Mouse (Mus musculus) lung, postnatal 14 days (tissue): Measurements from ENCODE around the gene Epn3.

ENCODE experiments used
- DNase-seq: peaks from one replicate; pipeline ENCODE4 v3.0.0; 2021

The Epn3 gene

DNA sequence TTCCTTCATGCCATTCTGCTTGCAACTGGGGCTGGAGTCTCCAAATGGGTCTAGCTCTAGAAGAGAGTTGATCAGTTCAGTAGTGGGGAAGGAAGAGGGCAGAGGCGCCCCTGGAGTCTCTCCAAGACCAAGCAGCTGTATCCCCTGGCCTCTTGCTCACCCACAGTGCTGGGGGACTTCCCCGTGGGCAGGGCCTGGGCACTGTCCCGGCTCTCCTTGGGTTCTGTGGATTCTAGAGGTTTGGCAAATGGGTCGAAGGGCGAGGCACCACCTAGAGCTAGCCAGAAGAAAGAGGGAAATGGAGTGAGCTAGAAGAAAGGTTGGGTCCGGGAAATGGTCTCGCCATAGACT lies 8.1 kb downstream of the Epn3 start:
- DNase-seq, result no peak

DNA sequence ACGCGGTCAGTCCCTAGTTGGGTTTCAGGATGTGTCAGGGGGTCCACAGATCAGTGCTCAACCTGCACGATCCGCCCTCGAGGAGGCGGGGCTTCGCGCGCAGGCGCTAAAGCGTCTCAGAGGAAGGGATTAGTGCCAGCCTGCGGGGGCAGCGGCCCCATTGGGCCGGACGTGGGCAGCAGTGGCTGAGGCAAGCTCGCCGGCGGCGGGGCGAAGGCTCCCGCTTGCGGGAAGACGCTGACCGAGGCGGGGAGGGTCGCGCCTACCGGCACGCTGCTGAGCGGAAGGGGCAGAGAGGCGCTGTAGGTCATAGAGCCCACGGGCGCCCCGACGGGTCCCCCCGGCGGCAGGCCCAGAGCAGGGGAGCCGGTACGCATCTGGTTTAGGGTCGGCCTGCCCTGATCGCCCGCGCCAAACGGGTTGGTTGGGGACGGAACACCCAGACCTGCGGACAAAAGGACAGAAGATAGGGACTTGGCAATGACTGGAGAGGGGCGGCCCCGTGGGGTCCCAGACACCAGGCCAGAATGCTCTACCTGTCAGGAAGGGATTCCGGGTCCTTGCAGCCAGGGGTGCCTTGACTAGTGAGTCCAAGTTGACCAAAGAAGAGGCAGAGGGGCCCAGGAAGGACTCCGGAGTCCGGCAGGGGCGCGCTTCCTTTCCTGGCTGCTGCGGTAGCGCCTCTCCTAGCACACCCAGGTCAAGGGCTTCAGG lies 8.6 kb downstream of the Epn3 start:
- peak; percentile 46 for DNase-seq

DNA sequence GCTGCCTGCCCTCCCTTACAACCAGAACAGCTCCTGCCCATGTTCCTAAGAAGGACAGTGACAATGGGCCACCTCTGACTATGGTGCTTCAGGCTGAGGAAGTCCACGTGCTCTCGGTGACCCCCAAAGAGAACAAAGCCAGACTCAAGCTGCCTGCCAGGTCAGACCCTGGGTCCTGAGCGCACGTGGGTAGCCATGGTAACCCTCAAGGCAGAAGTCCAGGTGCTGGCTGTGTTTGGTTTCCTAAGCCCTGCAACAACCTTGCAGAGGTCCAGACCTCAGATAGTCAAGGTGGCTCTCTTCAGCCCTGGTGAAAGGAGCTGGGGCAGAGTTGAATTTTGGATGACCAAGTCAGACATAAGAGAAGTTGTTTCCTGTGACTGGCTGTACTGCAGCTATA lies 10.0 kb downstream of the Epn3 start:
- DNase-seq, result no peak

DNA sequence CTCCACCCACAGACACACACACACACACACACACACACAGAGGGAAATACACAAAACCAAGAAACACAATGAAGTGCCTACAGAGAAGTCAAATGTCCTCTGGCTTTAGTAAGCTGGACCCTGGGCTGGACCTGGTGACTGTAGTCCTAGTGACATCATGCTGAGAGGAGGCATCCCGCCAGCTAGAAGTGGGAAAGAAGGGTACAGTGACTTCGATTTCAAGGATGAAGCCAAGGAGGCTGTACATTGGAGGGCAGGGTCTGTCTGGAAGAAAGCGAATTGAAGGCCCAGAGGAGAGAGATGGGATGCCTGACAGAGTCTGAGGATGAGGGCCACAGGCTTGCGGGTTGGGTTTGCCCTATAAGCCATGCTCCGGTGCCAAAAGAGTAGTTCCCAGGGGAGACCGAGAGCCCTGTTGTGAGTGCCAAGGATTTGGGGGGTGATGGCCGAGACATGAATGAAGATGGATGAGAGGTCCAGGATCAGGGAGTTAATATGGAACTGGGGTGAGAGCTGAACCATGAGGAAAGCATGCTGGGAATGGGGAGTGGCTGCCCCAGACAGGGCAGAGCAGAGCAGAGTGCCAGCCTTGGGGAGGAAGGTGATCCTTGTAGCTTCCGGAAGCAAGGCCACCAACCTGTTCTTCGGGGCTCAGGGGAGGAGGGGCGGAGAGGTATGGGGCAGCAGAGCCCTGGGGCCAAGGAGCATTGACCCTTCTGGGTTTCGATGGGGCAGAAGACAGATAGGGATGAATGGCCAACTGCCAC lies 10.8 kb downstream of the Epn3 start:
- DNase-seq, result no peak

- peak; percentile 88 for DNase-seq
Measured at GRCm38 (mm10) chr11:94486001-94486400, 13.8 kb downstream of the Epn3 start, which contains the start of gene Spata20. Spata20 (minus strand) TSS chr11:94486179.

DNA sequence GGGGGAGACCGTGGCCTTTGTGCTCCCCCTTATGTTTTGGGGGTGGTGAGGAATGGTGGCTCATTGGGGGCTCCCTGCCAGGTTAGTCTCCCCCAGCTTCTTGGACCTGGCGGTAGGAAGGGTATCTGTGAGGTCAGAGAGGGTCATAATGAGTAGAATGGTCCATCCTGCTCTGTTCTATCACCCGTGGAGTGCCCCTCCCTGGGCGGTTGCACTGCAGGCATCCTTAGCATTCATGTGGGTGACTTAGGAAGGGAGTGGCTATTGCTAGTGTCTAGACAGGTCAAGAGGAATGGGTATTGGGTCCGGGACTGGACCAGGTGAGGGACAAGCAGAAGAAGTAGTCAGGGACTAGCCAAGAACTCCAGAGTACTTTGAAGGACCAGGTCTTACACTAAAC lies 14.6 kb downstream of the Epn3 start:
- no peak for DNase-seq

GRCm38 (mm10) chr11:94484636-94485035 lies 15.1 kb downstream of the Epn3 start:
- no peak for DNase-seq

GRCm38 (mm10) chr11:94483921-94484320 lies 15.9 kb downstream of the Epn3 start:
- DNase-seq, result no peak

DNA sequence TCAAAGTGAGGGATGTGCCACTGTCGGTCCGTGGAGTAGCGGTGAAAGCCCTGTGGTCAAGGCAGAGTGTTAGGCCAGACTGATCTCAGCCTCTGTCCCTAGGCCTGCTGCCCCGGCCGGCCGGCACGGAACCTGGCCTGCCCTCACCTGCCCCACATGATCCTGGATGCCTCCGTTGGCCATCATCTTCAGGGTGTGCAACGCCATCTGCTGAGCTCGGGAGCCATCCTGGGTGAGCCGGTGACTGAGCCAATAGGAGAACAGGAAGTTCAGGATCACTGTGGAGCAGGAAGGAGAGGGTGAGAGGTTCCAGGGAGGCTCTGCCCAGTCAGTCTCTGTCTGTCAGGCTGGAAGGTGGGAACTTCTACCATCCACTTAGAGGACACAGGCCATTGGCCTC lies 16.3 kb downstream of the Epn3 start:
- no peak for DNase-seq

GRCm38 (mm10) chr11:94482738-94483137 lies 17.0 kb downstream of the Epn3 start:
- DNase-seq, result no peak

DNA sequence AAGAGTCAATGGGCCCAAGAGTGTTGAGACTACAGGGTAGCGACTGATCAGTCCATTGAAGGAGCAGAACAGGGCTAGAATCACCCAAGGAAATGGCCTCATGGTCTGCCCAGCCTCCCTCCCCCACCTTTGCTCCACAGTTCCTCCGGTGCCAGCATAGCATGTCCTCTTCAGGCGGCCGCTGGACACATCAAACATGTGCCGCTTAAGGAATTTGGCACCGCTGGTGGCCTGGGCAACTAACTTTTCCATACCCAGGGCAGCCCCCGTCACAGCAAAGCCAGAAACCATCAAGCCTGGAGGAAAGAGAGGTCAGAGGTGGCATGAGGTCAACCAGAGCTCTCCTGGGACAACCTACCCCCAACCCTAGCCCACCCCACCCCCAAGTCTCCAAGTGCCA lies 17.8 kb downstream of the Epn3 start:
- no peak for DNase-seq

- no peak for DNase-seq
Measured at GRCm38 (mm10) chr11:94480382-94480781, 19.4 kb downstream of the Epn3 start.

DNA sequence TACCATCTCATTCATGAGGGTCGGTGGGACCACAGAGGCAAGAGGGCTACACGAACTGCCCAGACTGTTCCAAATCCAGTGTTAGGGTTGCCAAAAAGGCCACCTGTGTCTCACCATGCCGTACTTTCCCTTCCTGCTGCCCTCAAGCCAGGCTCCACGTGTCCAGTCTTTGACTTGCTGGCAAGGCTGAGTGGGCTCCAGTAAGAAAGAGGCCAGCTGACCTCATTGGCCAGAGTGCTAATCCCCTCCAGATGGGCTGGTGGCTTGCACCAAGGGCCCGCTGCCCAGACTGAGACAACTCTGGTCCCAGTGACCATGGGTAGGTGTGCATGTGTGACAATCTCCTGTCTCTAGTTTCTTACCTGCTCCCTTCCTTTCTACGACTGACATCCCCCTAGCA lies 22.1 kb downstream of the Epn3 start:
- DNase-seq, result no peak

- DNase-seq, result no peak
Measured at GRCm38 (mm10) chr11:94475722-94476121, 24.1 kb downstream of the Epn3 start.

GRCm38 (mm10) chr11:94474544-94474910 lies 25.2 kb downstream of the Epn3 start:
- DNase-seq, result no peak

- peak; percentile 86 for DNase-seq
Measured at GRCm38 (mm10) chr11:94473707-94474543, 25.8 kb downstream of the Epn3 start, which contains the start of gene Cacna1g. Cacna1g (minus strand) TSS chr11:94474198.

DNA sequence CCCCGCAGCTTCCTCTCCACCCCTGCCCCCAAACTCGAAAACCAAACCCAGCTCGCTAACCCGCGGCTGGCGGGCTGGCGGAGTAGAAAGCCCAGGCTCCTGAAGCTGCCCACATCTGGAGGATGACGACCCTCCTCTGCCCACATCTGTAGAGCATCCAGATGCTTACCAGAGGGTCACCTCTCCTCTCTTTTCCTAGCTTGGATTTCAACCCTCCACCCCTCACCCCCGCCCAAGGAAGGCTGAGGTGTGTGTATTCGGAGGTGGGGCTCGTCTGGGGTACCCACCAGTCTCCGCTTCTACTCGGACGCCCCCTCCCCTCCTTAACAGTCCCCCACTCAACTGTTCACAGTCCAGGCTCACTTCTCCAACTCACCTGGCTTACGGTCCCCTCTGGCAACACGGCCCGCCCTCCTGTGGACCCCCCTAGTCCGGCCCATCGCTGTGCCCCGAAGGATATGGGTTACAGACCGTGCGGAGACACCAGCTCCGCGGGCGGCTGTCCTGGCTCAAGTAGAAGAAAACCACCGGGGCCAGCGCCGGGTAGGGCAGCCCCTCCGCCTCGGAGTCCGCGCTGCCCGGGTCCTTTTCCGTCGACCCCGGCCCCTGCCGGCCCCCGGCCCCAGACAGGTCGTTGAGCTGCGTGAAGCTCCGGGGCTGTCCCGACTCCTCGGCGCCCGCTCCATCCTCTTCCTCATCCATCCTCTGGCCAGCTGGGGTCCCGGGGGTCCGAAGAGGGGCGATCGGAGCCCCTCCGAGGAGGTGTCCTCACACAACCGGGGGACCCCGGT lies 26.7 kb downstream of the Epn3 start:
- no peak for DNase-seq

- no peak for DNase-seq
Measured at GRCm38 (mm10) chr11:94472585-94472915, 27.2 kb downstream of the Epn3 start.

- no peak for DNase-seq
Measured at GRCm38 (mm10) chr11:94471740-94472584, 27.8 kb downstream of the Epn3 start.

DNA sequence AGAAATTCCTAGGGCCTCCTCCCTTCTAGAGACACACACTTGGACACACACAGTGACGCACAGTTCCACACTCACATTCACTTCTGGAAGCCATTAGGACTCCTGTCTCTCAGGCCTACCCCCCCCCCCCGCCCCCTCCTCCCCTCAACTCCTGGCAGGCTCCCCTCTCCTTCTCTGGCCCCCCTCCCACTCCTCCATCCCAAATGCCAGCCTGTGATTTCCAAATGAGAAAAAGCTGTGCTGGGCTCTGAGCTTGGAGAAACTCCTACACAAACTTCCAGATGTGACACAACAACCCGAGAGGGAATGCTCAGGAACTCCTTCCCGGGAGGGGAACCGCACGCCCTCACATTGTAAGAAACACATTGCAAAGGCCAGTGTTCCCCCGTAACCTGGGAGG lies 29.4 kb downstream of the Epn3 start:
- DNase-seq, result no peak

- peak; percentile 41 for DNase-seq
Measured at GRCm38 (mm10) chr11:94469136-94470064, 30.4 kb downstream of the Epn3 start.
